Mouse (Mus musculus): Measurements from ENCODE around the gene Trpm8. TPM values are rescaled to one million over a fixed set of nuclear protein-coding genes. Genes with fewer than 3 reads are reported as not detected.

Trpm8 gene
- polyA plus RNA-seq, 1 experiment: 0.02 TPM

- Histone ChIP-seq H3K4me3 (no peak within 1 kb of the TSS), H3ac (ENCODE audit: control insufficient read depth, insufficient read length) (no peak within 1 kb of the TSS), H3K36me3 (ENCODE audit: control insufficient read depth, insufficient read depth) (no peaks in the 10 kb centered on the region), H3K27me3 (ENCODE audit: control insufficient read depth, insufficient read depth, insufficient read length) (no peaks in the 10 kb centered on the region), H3K79me2 (ENCODE audit: control insufficient read depth, insufficient read depth) (no peaks in the 10 kb centered on the region), H3K4me2 (ENCODE audit: low read depth) (no peak within 1 kb of the TSS)
- no peak for TF ChIP-seq E2F4 (IDR thresholded peaks at IDR 0.05; ENCODE audit: insufficient read depth)
- no peak for TF ChIP-seq CEBPB (IDR thresholded peaks at IDR 0.05; ENCODE audit: insufficient read depth, poor library complexity, severe bottlenecking)
- TF ChIP-seq SRF (IDR thresholded peaks at IDR 0.05; ENCODE audit: control insufficient read depth, insufficient read length, low read depth): no peak
- no peak for TF ChIP-seq TCF12 (IDR thresholded peaks at IDR 0.05; ENCODE audit: insufficient read depth, poor library complexity, severe bottlenecking)
- no peak for TF ChIP-seq MYOD1 (IDR thresholded peaks at IDR 0.05; ENCODE audit: control insufficient read depth in 1 of 3, insufficient read length in 2 of 3, low read depth in 2 of 3)
- TF ChIP-seq POLR2AphosphoS2 (IDR thresholded peaks at IDR 0.05; ENCODE audit: insufficient read length, low read depth): no peak
- no peak for TF ChIP-seq MAX (IDR thresholded peaks at IDR 0.05; ENCODE audit: low read depth)
- TF ChIP-seq TCF3 (IDR thresholded peaks at IDR 0.05; ENCODE audit: insufficient read length, low read depth): no peak
- no peak for TF ChIP-seq USF1 (IDR thresholded peaks at IDR 0.05; ENCODE audit: low read depth)
- no peak for TF ChIP-seq MYOG (IDR thresholded peaks at IDR 0.05; ENCODE audit: control insufficient read depth in 1 of 3, insufficient read depth in 1 of 3, insufficient read length in 2 of 3, low read depth in 2 of 3)
- TF ChIP-seq POLR2A (IDR thresholded peaks at IDR 0.05; ENCODE audit: insufficient read length, low read depth): no peak
These were observed 129.3 kb downstream of the Trpm8 start, which contains the start of gene Spp2 for GRCm38 (mm10) chr1:88406807-88407198. TSS of gene Spp2 (plus strand) at chr1:88406961.

GRCm38 (mm10) chr1:88408340-88408739, 130.9 kb downstream of the Trpm8 start:
- Histone ChIP-seq H3K4me2 (ENCODE audit: low read depth) (no peak overlapping the region), H3K36me3 (ENCODE audit: control insufficient read depth, insufficient read depth) (no peaks in the 10 kb centered on the region), H3K4me3 (no peak overlapping the region), H3K79me2 (ENCODE audit: control insufficient read depth, insufficient read depth) (no peaks in the 10 kb centered on the region), H3ac (ENCODE audit: control insufficient read depth, insufficient read length) (no peak overlapping the region), H3K27me3 (ENCODE audit: control insufficient read depth, insufficient read depth, insufficient read length) (no peaks in the 10 kb centered on the region)
- TF ChIP-seq TCF12 (IDR thresholded peaks at IDR 0.05; ENCODE audit: insufficient read depth, poor library complexity, severe bottlenecking) (no peak), REST (IDR thresholded peaks at IDR 0.05; ENCODE audit: insufficient read depth, insufficient read length) (no peak), SRF (IDR thresholded peaks at IDR 0.05; ENCODE audit: control insufficient read depth, insufficient read length, low read depth) (no peak), CEBPB (IDR thresholded peaks at IDR 0.05; ENCODE audit: insufficient read depth, poor library complexity, severe bottlenecking) (no peak), MYOG (IDR thresholded peaks at IDR 0.05; ENCODE audit: control insufficient read depth in 1 of 3, insufficient read depth in 1 of 3, insufficient read length in 2 of 3, low read depth in 2 of 3) (no peak), USF1 (IDR thresholded peaks at IDR 0.05; ENCODE audit: low read depth) (no peak), TCF3 (IDR thresholded peaks at IDR 0.05; ENCODE audit: insufficient read length, low read depth) (no peak), POLR2A (IDR thresholded peaks at IDR 0.05; ENCODE audit: insufficient read length, low read depth) (no peak), MAX (IDR thresholded peaks at IDR 0.05; ENCODE audit: low read depth) (no peak), POLR2AphosphoS2 (IDR thresholded peaks at IDR 0.05; ENCODE audit: insufficient read length, low read depth) (no peak), E2F4 (IDR thresholded peaks at IDR 0.05; ENCODE audit: insufficient read depth) (no peak), MYOD1 (IDR thresholded peaks at IDR 0.05; ENCODE audit: control insufficient read depth in 1 of 3, insufficient read length in 2 of 3, low read depth in 2 of 3) (no peak)

GRCm38 (mm10) chr1:88412013-88412412, 134.6 kb downstream of the Trpm8 start:
- H3K4me3 ChIP-seq: no peak overlapping the region
- no peaks in the 10 kb centered on the region for H3K36me3 ChIP-seq (ENCODE audit: control insufficient read depth, insufficient read depth)
- TF ChIP-seq MYOD1 (IDR thresholded peaks at IDR 0.05; ENCODE audit: control insufficient read depth in 1 of 3, insufficient read length in 2 of 3, low read depth in 2 of 3) (no peak), POLR2AphosphoS2 (IDR thresholded peaks at IDR 0.05; ENCODE audit: insufficient read length, low read depth) (no peak), CEBPB (IDR thresholded peaks at IDR 0.05; ENCODE audit: insufficient read depth, poor library complexity, severe bottlenecking) (no peak), E2F4 (IDR thresholded peaks at IDR 0.05; ENCODE audit: insufficient read depth) (no peak), TCF3 (IDR thresholded peaks at IDR 0.05; ENCODE audit: insufficient read length, low read depth) (no peak), USF1 (IDR thresholded peaks at IDR 0.05; ENCODE audit: low read depth) (no peak), POLR2A (IDR thresholded peaks at IDR 0.05; ENCODE audit: insufficient read length, low read depth) (no peak), TCF12 (IDR thresholded peaks at IDR 0.05; ENCODE audit: insufficient read depth, poor library complexity, severe bottlenecking) (no peak), MAX (IDR thresholded peaks at IDR 0.05; ENCODE audit: low read depth) (no peak), MYOG (IDR thresholded peaks at IDR 0.05; ENCODE audit: control insufficient read depth in 1 of 3, insufficient read depth in 1 of 3, insufficient read length in 2 of 3, low read depth in 2 of 3) (no peak), SRF (IDR thresholded peaks at IDR 0.05; ENCODE audit: control insufficient read depth, insufficient read length, low read depth) (no peak)
- no peak overlapping the region for H3K4me2 ChIP-seq (ENCODE audit: low read depth)
- H3ac ChIP-seq (ENCODE audit: control insufficient read depth, insufficient read length): no peak overlapping the region
- H3K27me3 ChIP-seq (ENCODE audit: control insufficient read depth, insufficient read depth, insufficient read length): no peaks in the 10 kb centered on the region
- no peaks in the 10 kb centered on the region for H3K79me2 ChIP-seq (ENCODE audit: control insufficient read depth, insufficient read depth)

- Histone ChIP-seq H3K4me3 (no peak overlapping the region), H3K4me2 (ENCODE audit: low read depth) (no peak overlapping the region), H3K79me2 (ENCODE audit: control insufficient read depth, insufficient read depth) (no peaks in the 10 kb centered on the region), H3K36me3 (ENCODE audit: control insufficient read depth, insufficient read depth) (no peaks in the 10 kb centered on the region), H3K27me3 (ENCODE audit: control insufficient read depth, insufficient read depth, insufficient read length) (no peaks in the 10 kb centered on the region), H3ac (ENCODE audit: control insufficient read depth, insufficient read length) (no peak overlapping the region)
- TF ChIP-seq SRF (IDR thresholded peaks at IDR 0.05; ENCODE audit: control insufficient read depth, insufficient read length, low read depth) (no peak), REST (IDR thresholded peaks at IDR 0.05; ENCODE audit: insufficient read depth, insufficient read length) (no peak), POLR2A (IDR thresholded peaks at IDR 0.05; ENCODE audit: insufficient read length, low read depth) (no peak), USF1 (IDR thresholded peaks at IDR 0.05; ENCODE audit: low read depth) (no peak), E2F4 (IDR thresholded peaks at IDR 0.05; ENCODE audit: insufficient read depth) (no peak), MAX (IDR thresholded peaks at IDR 0.05; ENCODE audit: low read depth) (no peak), POLR2AphosphoS2 (IDR thresholded peaks at IDR 0.05; ENCODE audit: insufficient read length, low read depth) (no peak), CEBPB (IDR thresholded peaks at IDR 0.05; ENCODE audit: insufficient read depth, poor library complexity, severe bottlenecking) (no peak), TCF12 (IDR thresholded peaks at IDR 0.05; ENCODE audit: insufficient read depth, poor library complexity, severe bottlenecking) (no peak), MYOD1 (IDR thresholded peaks at IDR 0.05; ENCODE audit: control insufficient read depth in 1 of 3, insufficient read length in 2 of 3, low read depth in 2 of 3) (no peak), TCF3 (IDR thresholded peaks at IDR 0.05; ENCODE audit: insufficient read length, low read depth) (no peak), MYOG (IDR thresholded peaks at IDR 0.05; ENCODE audit: control insufficient read depth in 1 of 3, insufficient read depth in 1 of 3, insufficient read length in 2 of 3, low read depth in 2 of 3) (no peak)
These were observed 141.5 kb downstream of the Trpm8 start for GRCm38 (mm10) chr1:88418943-88419342.
